Mouse (Mus musculus) C2C12 (cell line): ENCODE results near the gene Rragc.

ENCODE experiments used
- CEBPB ChIP-seq: IDR thresholded peaks from one replicate; pipeline ENCODE4 v1.6.1; 2011; ENCODE audit warnings: low read depth, mild to moderate bottlenecking, control low read depth, moderate library complexity
- CTCF ChIP-seq: IDR thresholded peaks from one replicate; pipeline ENCODE4 v1.5.1; 2011; ENCODE audit not compliant: control insufficient read depth, insufficient read depth, insufficient read length
- FOSL1 ChIP-seq: IDR thresholded peaks from one replicate; pipeline ENCODE4 v1.8.0; 2011; ENCODE audit warnings: mild to moderate bottlenecking, low read length; ENCODE audit not compliant: poor library complexity, insufficient read depth, severe bottlenecking
- MYOD1 ChIP-seq: IDR thresholded peaks from one replicate; pipeline ENCODE4 v1.6.1; 2011; ENCODE audit warnings: low read depth; ENCODE audit not compliant: control insufficient read depth, insufficient read length
- MYOG ChIP-seq: IDR thresholded peaks from one replicate; pipeline ENCODE4 v1.6.1; 2011; ENCODE audit not compliant: control insufficient read depth, insufficient read length; ENCODE audit errors: extremely low read depth
- USF1 ChIP-seq: IDR thresholded peaks from one replicate; pipeline ENCODE4 v1.6.1; 2011; ENCODE audit warnings: low read depth, mild to moderate bottlenecking, control low read depth, moderate library complexity

DNA sequence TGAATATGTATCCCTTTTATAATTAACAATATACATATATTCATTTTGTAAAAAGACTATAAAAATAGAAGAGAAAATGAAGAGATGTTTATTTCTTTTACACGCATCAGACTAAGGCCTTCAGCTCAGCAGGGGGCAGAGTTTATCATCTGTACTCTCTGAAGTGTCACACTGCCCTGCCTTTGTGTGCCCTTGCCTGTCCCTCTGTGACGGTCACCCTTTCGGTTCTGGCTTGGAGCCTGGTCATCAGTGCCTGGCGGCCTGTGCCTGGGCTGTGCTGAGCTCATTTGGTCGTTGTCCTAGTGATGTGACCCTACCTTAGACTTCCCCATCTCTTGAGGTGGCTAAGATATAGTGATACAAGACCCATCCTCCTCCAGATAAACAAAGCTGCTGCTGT lies 29.9 kb downstream of the Rragc start:
- TF ChIP-seq CTCF (no peak), USF1 (no peak), FOSL1 (no peak), CEBPB (no peak), MYOD1 (no peak), MYOG (no peak)
